Mouse (Mus musculus): ENCODE measurements at regions not wholly inside any gene's neighbourhood (a gene's known extent, or its start where the extent isn't known, plus 50 kb on each side); places are given as distances from the start of the nearest gene placed in this dataset.

DNA sequence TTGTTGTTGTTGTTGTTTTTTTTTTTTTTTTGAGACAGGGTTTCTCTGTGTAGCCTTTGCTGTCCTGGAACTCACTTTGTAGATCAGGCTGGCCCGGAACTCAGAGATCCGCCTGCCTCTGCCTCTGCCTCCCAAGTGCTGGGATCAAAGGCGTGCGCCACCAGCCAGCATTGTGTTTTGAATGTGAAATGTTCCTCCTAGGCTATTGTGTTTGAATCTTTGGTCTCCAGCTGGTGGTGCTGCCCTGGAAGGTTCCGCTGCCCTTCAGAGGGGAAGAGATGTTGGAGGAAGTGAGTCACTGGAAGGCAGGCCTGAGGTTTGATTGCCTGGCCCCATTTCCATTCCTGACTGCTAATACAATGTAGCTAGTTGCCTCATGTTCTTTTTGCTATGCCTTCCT is 78.8 kb downstream of the Slc30a10 start:
- TF ChIP-seq CTCF (IDR thresholded peaks at IDR 0.05; ENCODE audit: insufficient read depth, low read length) (no peak), POLR2A (IDR thresholded peaks at IDR 0.05; ENCODE audit: borderline replicate concordance, extremely low read depth, low read depth, low read length) (no peak)
